ENCODE assay signal across 26 mouse cellular contexts in genomic region chr3:28425911-28426310, GRCm38 (mm10).
DNase-seq lines count a peak whose midpoint lies in the region; ATAC-seq and TF ChIP-seq lines count a peak whose summit lies in the region.
"Had no signal": no experiment of that assay in that cellular context is flagged by ENCODE, and none has a peak within 500 bp of the region (broad histone marks: within the 10 kb centered on the region; RNA-seq: fewer than 3 reads in every experiment).

No protein-coding gene starts in this region.

- H3K36me3 ChIP-seq in heart, postnatal 0 days (replicated peaks; ENCODE audit: control insufficient read depth, insufficient read depth, low read length) = no peaks in the 10 kb centered on the region
- no peaks in the 10 kb centered on the region for H3K36me3 ChIP-seq in heart, embryonic 12.5 days
- H3K36me3 ChIP-seq in forebrain, embryonic 12.5 days (replicated peaks) = no peaks in the 10 kb centered on the region
- H3K36me3 ChIP-seq in kidney, adult 2 months (ENCODE audit: control insufficient read depth, insufficient read depth, low read length) = no peaks in the 10 kb centered on the region
- H3K36me3 ChIP-seq: embryonic facial prominence, embryonic 12.5 days; embryonic facial prominence, embryonic 15.5 days; heart, embryonic 15.5 days had no signal

- H3K27me3 ChIP-seq in heart, postnatal 0 days (ENCODE audit: control insufficient read depth, insufficient read depth, low read length) = no peaks in the 10 kb centered on the region
- no peaks in the 10 kb centered on the region for H3K27me3 ChIP-seq in heart, embryonic 12.5 days (replicated peaks)
- H3K27me3 ChIP-seq in forebrain, embryonic 12.5 days = no peaks in the 10 kb centered on the region
- no peaks in the 10 kb centered on the region for H3K27me3 ChIP-seq in kidney, adult 2 months (replicated peaks; ENCODE audit: control insufficient read depth, insufficient read depth, low read length)
- H3K27me3 ChIP-seq: embryonic facial prominence, embryonic 12.5 days; embryonic facial prominence, embryonic 15.5 days; forebrain, embryonic 13.5 days; heart, embryonic 15.5 days had no signal

- H3K4me1 ChIP-seq in heart, postnatal 0 days (ENCODE audit: control insufficient read depth, insufficient read depth) = peaks cover 24% of the 10 kb centered on the region
- peaks cover 10% of the 10 kb centered on the region for H3K4me1 ChIP-seq in heart, embryonic 12.5 days (replicated peaks)
- no peaks in the 10 kb centered on the region for H3K4me1 ChIP-seq in forebrain, embryonic 12.5 days
- H3K4me1 ChIP-seq in kidney, adult 2 months (ENCODE audit: control insufficient read depth, insufficient read depth, low read length) = no peaks in the 10 kb centered on the region
- H3K4me1 ChIP-seq: embryonic facial prominence, embryonic 12.5 days; embryonic facial prominence, embryonic 15.5 days had no signal

- no peak for ATAC-seq in heart, postnatal 0 days (ENCODE audit: insufficient read depth, low read depth)
- ATAC-seq in heart, embryonic 12.5 days (ENCODE audit: insufficient number of reproducible peaks, low FRiP score) = no peak
- no peak for ATAC-seq in forebrain, embryonic 12.5 days (ENCODE audit: low FRiP score)
- ATAC-seq: forebrain, embryonic 13.5 days; forebrain, embryonic 16.5 days; hindbrain, postnatal 0 days; inflammation-experienced regulatory T-cells, adult 6 months; intestine, embryonic 16.5 days had no signal

- 51% methylated on average over 6 of the region's 6 CpGs for WGBS in heart, postnatal 0 days
- 66% methylated on average over 6 of the region's 6 CpGs for WGBS in heart, embryonic 12.5 days
- 87% methylated on average over 6 of the region's 6 CpGs for WGBS in forebrain, embryonic 12.5 days
- 80% methylated on average over 6 of the region's 6 CpGs for WGBS in kidney, adult 2 months

- H3K9ac ChIP-seq in heart, postnatal 0 days (replicated peaks; ENCODE audit: low read depth, low read length) = no peak overlapping the region
- H3K9ac ChIP-seq in heart, embryonic 12.5 days = no peak overlapping the region
- H3K9ac ChIP-seq in forebrain, embryonic 12.5 days = no peak overlapping the region
- H3K9ac ChIP-seq: embryonic facial prominence, embryonic 12.5 days; embryonic facial prominence, embryonic 15.5 days; forebrain, embryonic 13.5 days; heart, embryonic 15.5 days; hindbrain, embryonic 14.5 days had no signal

- no peak for TF ChIP-seq CTCF in gastrocnemius, adult 2 months (IDR thresholded peaks at IDR 0.05)
- no peak for TF ChIP-seq CTCF in heart, postnatal 0 days (IDR thresholded peaks at IDR 0.05; ENCODE audit: low read depth)
- TF ChIP-seq CTCF in kidney, adult 2 months (conservative IDR thresholded peaks at IDR 0.05; ENCODE audit: insufficient read depth, insufficient read length, low read depth, low read length) = no peak

- H3K27ac ChIP-seq in gastrocnemius, adult 2 months = peak overlapping the region; percentile 58
- H3K27ac ChIP-seq in heart, postnatal 0 days (ENCODE audit: low read depth) = 0 out of 2 replicates have a peak overlapping the region, but pooled peaks have one; percentile 11
- H3K27ac ChIP-seq in heart, embryonic 12.5 days (ENCODE audit: poor library complexity, severe bottlenecking) = no peak overlapping the region
- no peak overlapping the region for H3K27ac ChIP-seq in forebrain, embryonic 12.5 days
- no peak overlapping the region for H3K27ac ChIP-seq in kidney, adult 2 months (ENCODE audit: insufficient read depth, low read depth, low read length)
- H3K27ac ChIP-seq: embryonic facial prominence, embryonic 12.5 days; embryonic facial prominence, embryonic 15.5 days; forebrain, embryonic 13.5 days; heart, embryonic 15.5 days; hindbrain, embryonic 14.5 days; hindbrain, postnatal 0 days had no signal

- H3K4me2 ChIP-seq in heart, postnatal 0 days (ENCODE audit: low read depth, low read length) = no peak overlapping the region
- no peak overlapping the region for H3K4me2 ChIP-seq in heart, embryonic 12.5 days
- H3K4me2 ChIP-seq in forebrain, embryonic 12.5 days = no peak overlapping the region
- H3K4me2 ChIP-seq: embryonic facial prominence, embryonic 12.5 days; embryonic facial prominence, embryonic 15.5 days; forebrain, embryonic 13.5 days; heart, embryonic 11.5 days; heart, embryonic 15.5 days; hindbrain, embryonic 14.5 days had no signal

- TF ChIP-seq EP300 in heart, postnatal 0 days (IDR thresholded peaks at IDR 0.05; ENCODE audit: low read depth) = no peak

- no peak overlapping the region for H3K4me3 ChIP-seq in gastrocnemius, adult 2 months
- no peak overlapping the region for H3K4me3 ChIP-seq in heart, postnatal 0 days (ENCODE audit: low read depth, low read length)
- H3K4me3 ChIP-seq in heart, embryonic 12.5 days = no peak overlapping the region
- H3K4me3 ChIP-seq in forebrain, embryonic 12.5 days (replicated peaks) = no peak overlapping the region
- no peak overlapping the region for H3K4me3 ChIP-seq in kidney, adult 2 months (ENCODE audit: insufficient read depth, low read depth, low read length)
- H3K4me3 ChIP-seq: embryonic facial prominence, embryonic 12.5 days; embryonic facial prominence, embryonic 15.5 days; forebrain, embryonic 13.5 days; heart, embryonic 15.5 days had no signal

- DNase-seq in gastrocnemius, adult 2 months = no peak
- DNase-seq in gastrocnemius, adult 18-20 months (ENCODE audit: low spot score) = no peak
- no peak for DNase-seq in heart, postnatal 0 days (ENCODE audit: low spot score)
- peak; percentile 13 for DNase-seq in fat pad, adult 2 months (ENCODE audit: extremely low read depth, low read depth, low spot score)
- no peak for DNase-seq in kidney, adult 2 months
- DNase-seq: adrenal gland, adult 2 months; adrenal gland, postnatal 14 days; cerebellum, adult 11 months; cerebellum, adult 2 months; cerebellum, adult 9-11 months; cerebellum, postnatal 25 days; gastrocnemius, postnatal 25 days; heart, postnatal 14 days; heart, postnatal 4 days had no signal

- no peak for TF ChIP-seq POLR2A in kidney, adult 2 months (IDR thresholded peaks at IDR 0.05; ENCODE audit: low read depth, low read length)

- no peaks in the 10 kb centered on the region for H3K9me3 ChIP-seq in heart, postnatal 0 days (replicated peaks; ENCODE audit: control insufficient read depth, low read length)
- peaks cover 2% of the 10 kb centered on the region; the same call in 1 of the 2 replicates for H3K9me3 ChIP-seq in heart, embryonic 12.5 days (replicated peaks)
- no peaks in the 10 kb centered on the region for H3K9me3 ChIP-seq in forebrain, embryonic 12.5 days
- H3K9me3 ChIP-seq: embryonic facial prominence, embryonic 12.5 days; embryonic facial prominence, embryonic 15.5 days; forebrain, embryonic 13.5 days; heart, embryonic 15.5 days had no signal

- intact Hi-C loops in gastrocnemius, adult 2 months (cut with DNase I) = loop anchor here (5.0 kb wide), 1 partner anchor 61 kb away; no protein-coding TSS in a partner anchor

Comparison
In these comparisons a context has a peak if more than half of its experiments do, and no peak if none do; other contexts are left out.
1. H3K27ac ChIP-seq: peak in gastrocnemius, adult 2 months (single experiment) and heart, postnatal 0 days (single experiment); none in heart, embryonic 12.5 days (single experiment), forebrain, embryonic 12.5 days (single experiment) and kidney, adult 2 months (single experiment).